Mouse (Mus musculus) cortical plate, adult 2 months (tissue): Measurements from ENCODE around the gene C130074G19Rik.

Source experiments
- CTCF ChIP-seq: fragments of 200-500 bp; IDR thresholded peaks from 2 replicates; pipeline ENCODE4 v1.5.1; 2011; ENCODE audit warnings: mild to moderate bottlenecking, control low read depth, low read length; ENCODE audit not compliant: insufficient read depth; ENCODE audit errors: extremely low read depth
- POLR2A ChIP-seq: fragments of 200-500 bp; IDR thresholded peaks from 2 replicates; pipeline ENCODE4 v1.6.1; 2011; ENCODE audit warnings: mild to moderate bottlenecking, low read length, control low read depth; ENCODE audit not compliant: insufficient read depth; ENCODE audit errors: extremely low read depth

GRCm38 (mm10) chr1:184853339-184853738, 29.7 kb downstream of the C130074G19Rik start:
- TF ChIP-seq CTCF (peak; percentile 63), POLR2A (no peak)
